Mouse (Mus musculus): Measurements from ENCODE around the gene BC035947. TPM values are rescaled to one million over a fixed set of nuclear protein-coding genes. Genes with fewer than 3 reads are reported as not detected.

Gene BC035947
- not detected in 2 replicates for polyA plus RNA-seq (2012; rRNA removed)

GRCm38 (mm10) chr1:78511621-78512160 is at the start of gene BC035947:
BC035947 (minus strand) TSS chr1:78512158.

GRCm38 (mm10) chr1:78510862-78511261 is 1.1 kb downstream of the BC035947 start, which contains the start of gene Mogat1:
Mogat1 (plus strand) TSS chr1:78510991.

GRCm38 (mm10) chr1:78488752-78489492 is 23.0 kb downstream of the BC035947 start, which contains the start of gene Farsb:
Farsb (minus strand) TSS chr1:78488897.

Other genes with a start within 250 kb of the BC035947 start
- 60.6 and 62.4 TPM in 2 replicates for gene Sgpp2, start 201.8 kb downstream of the BC035947 start, polyA plus RNA-seq (2012; rRNA removed)
- 7.3 and 9.4 TPM in 2 replicates for gene Farsb, start 23.3 kb downstream of the BC035947 start, polyA plus RNA-seq (2012; rRNA removed)
- 0.42 and 0.51 TPM in 2 replicates for gene Mogat1, start 1.2 kb downstream of the BC035947 start, polyA plus RNA-seq (2012; rRNA removed)
- 20.4 and 30.1 TPM in 2 replicates for gene Acsl3, start 145.7 kb upstream of the BC035947 start, polyA plus RNA-seq (2012; rRNA removed)
- 1.1 and 2.4 TPM in 2 replicates for gene Utp14b, start 145.9 kb upstream of the BC035947 start, polyA plus RNA-seq (2012; rRNA removed)

Measured in colon, adult 2 months (tissue).